Mouse (Mus musculus) lung, embryonic 14.5 days (tissue): ENCODE data around the gene Ttll12. TPM values are rescaled to one million over a fixed set of nuclear protein-coding genes. Genes with fewer than 3 reads are reported as not detected.

ENCODE experiments used
- ATAC-seq: fragments of 200-750 bp; cut with Nextera tagmentation; 2 replicates; pipeline ENCODE4 v1.8.0; 2017; ENCODE audit warnings: mild to moderate bottlenecking, moderate TSS enrichment, moderate library complexity; ENCODE audit not compliant: insufficient read depth
- DNase-seq: peaks from one replicate; pipeline ENCODE4 v3.0.0-alpha.2; 2015
- H3K27ac ChIP-seq: fragments of 300-500 bp; sonication (generic); 2 replicates; pipeline ENCODE4 v1.5.1; 2014; ENCODE audit warnings: low read depth, mild to moderate bottlenecking, moderate library complexity
- H3K27me3 ChIP-seq: fragments of 300-500 bp; sonication (generic); 2 replicates; pipeline ENCODE4 v1.6.1; 2014; ENCODE audit warnings: low read length, control low read depth; ENCODE audit not compliant: insufficient read depth
- H3K36me3 ChIP-seq: fragments of 300-500 bp; sonication (generic); 2 replicates; pipeline ENCODE4 v1.6.1; 2014; ENCODE audit warnings: control low read depth; ENCODE audit not compliant: insufficient read depth
- H3K4me1 ChIP-seq: fragments of 300-500 bp; sonication (generic); 2 replicates; pipeline ENCODE4 v1.6.1; 2014; ENCODE audit warnings: antibody characterized with exemption, control low read depth; ENCODE audit not compliant: insufficient read depth
- H3K4me2 ChIP-seq: fragments of 300-500 bp; sonication (generic); 2 replicates; pipeline ENCODE4 v1.6.1; 2014; ENCODE audit warnings: mild to moderate bottlenecking
- H3K4me3 ChIP-seq: fragments of 300-500 bp; sonication (generic); 2 replicates; pipeline ENCODE4 v1.5.1; 2014; ENCODE audit warnings: low read depth, low read length
- H3K9ac ChIP-seq: fragments of 300-500 bp; sonication (generic); 2 replicates; pipeline ENCODE4 v1.6.1; 2014
- H3K9me3 ChIP-seq: fragments of 300-500 bp; sonication (generic); 2 replicates; pipeline ENCODE4 v1.6.1; 2016; ENCODE audit warnings: low read depth, low read length, control low read depth
- CTCF ChIP-seq: IDR thresholded peaks from 2 replicates; pipeline ENCODE4 v1.5.1; 2016; ENCODE audit warnings: antibody characterized with exemption, low read depth
- WGBS: fragments of 180-500 bp; shearing (Covaris S2); extraction: QIAGEN DNeasy Blood & Tissue Kit; methylation state at CpG from one replicate; pipeline ENCODE4 v1.1.7; 2014; 5-methylcytosine and 5-hydroxymethylcytosine counted together
- polyA plus RNA-seq: library from polyadenylated mRNA; unstranded; fragments of >200 nt; fragmentation: Nextera tagmentation; extraction: Ambion mirVana; gene quantifications from 2 replicates; pipeline ENCODE4 v1.2.1, GENCODE M21; 2014

The Ttll12 gene
- polyA plus RNA-seq, 1 experiment from 2014 or later = 43.5 TPM

- Histone ChIP-seq H3K27me3 (no peaks in the 10 kb centered on the region), H3K9ac (no peak overlapping the region), H3K4me1 (no peaks in the 10 kb centered on the region), H3K4me3 (no peak overlapping the region), H3K27ac (no peak overlapping the region), H3K4me2 (no peak overlapping the region), H3K36me3 (peaks cover 71% of the 10 kb centered on the region), H3K9me3 (no peaks in the 10 kb centered on the region)
- 78% methylated on average over 2 of the region's 2 CpGs for WGBS
- DNase-seq (no peak), ATAC-seq (no peak)
- no peak for TF ChIP-seq CTCF
These were observed 44.8 kb downstream of the Ttll12 start for GRCm38 (mm10) chr15:83550137-83550536.

DNA sequence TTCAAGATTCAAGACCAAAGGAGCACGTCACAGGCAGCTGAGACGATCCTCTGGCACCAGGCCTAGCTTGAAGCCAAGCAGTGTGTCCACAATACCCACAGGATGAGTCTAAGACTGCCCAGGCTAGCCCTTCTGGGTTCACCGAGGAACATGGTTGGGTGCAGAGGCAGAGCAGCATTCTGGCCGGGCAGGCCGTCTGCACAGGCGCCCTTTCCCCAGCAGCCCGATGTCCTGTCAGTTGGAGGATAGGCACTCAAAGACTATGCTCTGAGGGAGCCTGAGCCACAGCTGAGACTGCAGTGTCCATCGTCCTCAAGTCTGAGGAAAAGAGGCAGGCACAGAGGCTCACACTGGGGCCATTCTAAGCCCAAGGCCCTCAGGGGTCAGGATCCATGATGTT is 47.8 kb downstream of the Ttll12 start:
- Histone ChIP-seq H3K27me3 (no peaks in the 10 kb centered on the region), H3K4me2 (no peak overlapping the region), H3K36me3 (peaks cover 69% of the 10 kb centered on the region), H3K4me1 (no peaks in the 10 kb centered on the region), H3K9me3 (no peaks in the 10 kb centered on the region), H3K27ac (no peak overlapping the region), H3K4me3 (no peak overlapping the region), H3K9ac (no peak overlapping the region)
- no peak for TF ChIP-seq CTCF
- WGBS = 87% methylated on average over 8 of the region's 8 CpGs
- no peak for ATAC-seq
- DNase-seq = no peak

DNA sequence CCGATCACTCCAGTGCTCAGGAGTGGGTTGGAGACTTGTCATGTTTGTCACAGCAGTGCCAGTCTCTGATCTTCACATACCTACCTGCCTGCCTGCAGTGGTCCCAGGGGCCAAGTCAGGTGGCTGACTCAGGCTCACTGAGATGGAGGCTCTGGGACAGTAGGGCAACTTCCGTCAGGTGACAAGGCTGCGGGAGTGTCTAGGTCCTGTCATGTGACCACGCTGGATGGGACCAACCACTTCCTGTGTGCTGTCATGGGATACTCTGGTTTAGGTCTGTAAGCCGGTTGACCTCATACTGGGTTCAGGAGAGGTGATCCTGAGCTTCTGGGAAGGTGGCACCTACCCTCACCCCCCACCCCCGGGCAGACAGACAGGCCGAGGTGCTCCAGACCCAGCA is 48.9 kb downstream of the Ttll12 start:
- TF ChIP-seq CTCF = no peak
- Histone ChIP-seq H3K4me1 (no peaks in the 10 kb centered on the region), H3K9me3 (no peaks in the 10 kb centered on the region), H3K4me2 (no peak overlapping the region), H3K36me3 (peaks cover 58% of the 10 kb centered on the region), H3K9ac (no peak overlapping the region), H3K27me3 (no peaks in the 10 kb centered on the region), H3K27ac (no peak overlapping the region), H3K4me3 (no peak overlapping the region)
- DNase-seq (no peak), ATAC-seq (no peak)
- WGBS = 88% methylated on average over 7 of the region's 7 CpGs

- ATAC-seq (no peak), DNase-seq (no peak)
- Histone ChIP-seq H3K4me3 (no peak overlapping the region), H3K9ac (no peak overlapping the region), H3K27me3 (no peaks in the 10 kb centered on the region), H3K4me2 (no peak overlapping the region), H3K4me1 (no peaks in the 10 kb centered on the region), H3K36me3 (peaks cover 16% of the 10 kb centered on the region), H3K9me3 (no peaks in the 10 kb centered on the region), H3K27ac (no peak overlapping the region)
- WGBS = 70% methylated on average over 9 of the region's 9 CpGs
- no peak for TF ChIP-seq CTCF
These were observed 53.2 kb downstream of the Ttll12 start for GRCm38 (mm10) chr15:83541647-83542287.

DNA sequence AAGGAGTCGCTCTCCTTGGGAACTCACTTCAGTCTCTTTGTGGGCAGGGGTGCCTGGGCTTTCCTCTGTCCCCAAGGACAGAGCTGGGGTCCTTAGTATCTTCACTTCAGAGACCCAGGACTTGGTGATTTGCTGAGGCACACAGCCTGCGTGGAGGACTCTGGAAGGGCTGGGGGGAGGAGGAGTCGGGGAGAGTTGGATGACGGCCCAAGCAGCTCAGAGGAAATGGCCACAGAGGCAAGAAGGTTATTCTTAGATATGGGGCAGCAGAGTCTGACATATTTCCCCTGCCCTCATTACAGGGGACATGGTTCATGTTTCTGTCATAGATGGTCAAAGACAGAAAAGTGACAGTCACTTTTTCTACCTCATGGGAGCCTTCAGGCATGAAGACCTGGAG is 55.1 kb downstream of the Ttll12 start:
- ATAC-seq (no peak; the same call in 1 of the 2 replicates), DNase-seq (peak; percentile 67)
- Histone ChIP-seq H3K9ac (peak overlapping the region; percentile 28; the same call in 1 of the 2 replicates), H3K27me3 (no peaks in the 10 kb centered on the region), H3K36me3 (0 out of 2 replicates have a peak, but pooled peaks cover 2% of the 10 kb centered on the region), H3K4me3 (no peak overlapping the region), H3K9me3 (no peaks in the 10 kb centered on the region), H3K4me2 (no peak overlapping the region), H3K4me1 (no peaks in the 10 kb centered on the region), H3K27ac (no peak overlapping the region)
- no peak for TF ChIP-seq CTCF
- 40% methylated on average over 4 of the region's 4 CpGs for WGBS

DNA sequence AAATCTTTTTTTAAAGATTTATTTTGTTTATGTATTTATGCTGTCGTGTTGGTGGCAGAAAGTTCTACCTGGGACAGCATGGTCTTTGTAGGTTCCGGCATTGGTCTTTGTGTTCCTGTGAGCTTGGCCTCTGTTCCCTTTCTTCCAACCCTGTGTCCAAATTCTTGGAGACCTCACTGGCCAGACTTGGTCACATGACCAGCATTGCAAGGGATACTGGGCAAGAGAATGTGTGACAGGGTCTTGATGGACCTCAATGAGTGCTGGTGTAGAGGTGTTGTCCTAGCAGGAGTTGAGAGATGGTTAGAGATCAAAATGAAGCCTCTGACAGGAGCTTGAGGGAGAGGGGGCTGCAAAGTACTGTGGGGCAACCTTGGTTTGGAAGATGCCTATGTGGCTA is 56.1 kb downstream of the Ttll12 start:
- 0 out of 2 replicates have a peak, but pooled peaks cover 2% of the 10 kb centered on the region for H3K36me3 ChIP-seq
- no peaks in the 10 kb centered on the region for H3K4me1 ChIP-seq
- no peak for TF ChIP-seq CTCF
- ATAC-seq (no peak), DNase-seq (no peak)
- no peak overlapping the region for H3K4me3 ChIP-seq
- H3K4me2 ChIP-seq = no peak overlapping the region
- 94% methylated on average over 2 of the region's 2 CpGs for WGBS
- H3K9me3 ChIP-seq = no peaks in the 10 kb centered on the region
- no peak overlapping the region for H3K27ac ChIP-seq
- no peaks in the 10 kb centered on the region for H3K27me3 ChIP-seq
- no peak overlapping the region for H3K9ac ChIP-seq

GRCm38 (mm10) chr15:83535890-83536231 is 59.1 kb downstream of the Ttll12 start:
- H3K4me3 ChIP-seq = no peak overlapping the region
- H3K27ac ChIP-seq = peak overlapping the region; percentile 81; the same call in 1 of the 2 replicates
- no peaks in the 10 kb centered on the region for H3K9me3 ChIP-seq
- no peaks in the 10 kb centered on the region for H3K4me1 ChIP-seq
- no peak for TF ChIP-seq CTCF
- 80% methylated on average over 6 of the region's 6 CpGs for WGBS
- no peaks in the 10 kb centered on the region for H3K36me3 ChIP-seq
- DNase-seq = no peak
- no peak for ATAC-seq
- no peaks in the 10 kb centered on the region for H3K27me3 ChIP-seq
- H3K4me2 ChIP-seq = no peak overlapping the region
- H3K9ac ChIP-seq = no peak overlapping the region
